ENCODE assay signal across 12 mouse cellular contexts in genomic region chr9:65175939-65176871, GRCm38 (mm10). TPM values are rescaled to one million over a fixed set of nuclear protein-coding genes. Genes with fewer than 3 reads are reported as not detected.
DNase-seq lines count a peak whose midpoint lies in the region; ATAC-seq and TF ChIP-seq lines count a peak whose summit lies in the region.
"Had no signal": no experiment of that assay in that cellular context is flagged by ENCODE, and none has a peak within 500 bp of the region (broad histone marks: within the 10 kb centered on the region; RNA-seq: fewer than 3 reads in every experiment).

No protein-coding gene starts in this region.

- ATAC-seq in embryonic facial prominence, embryonic 14.5 days (ENCODE audit: low read depth): 0 out of 2 replicates have a peak, but pooled peaks have one; percentile 19
- no peak for ATAC-seq in erythroblast, adult 5-6 weeks (replicated peaks; ENCODE audit: low FRiP score, poor library complexity, severe bottlenecking)

- intact Hi-C loops in left cerebral cortex, adult 2 months (cut with DNase I): no loop called here

- no peak for DNase-seq in left cerebral cortex, adult 2 months (ENCODE audit: extremely low spot score in 1 of 2, low spot score in 2 of 2)
- DNase-seq in left cerebral cortex, adult 9 months (ENCODE audit: low spot score in 2 of 2): no peak
- peak; percentile 43 for DNase-seq in embryonic facial prominence, embryonic 14.5 days (ENCODE audit: low spot score)
- peak; percentile 60 for DNase-seq in limb, embryonic 10.5 days (ENCODE audit: low spot score)
- DNase-seq in retina, postnatal 1 day: peak; percentile 55
- DNase-seq in liver: no peak
- no peak for DNase-seq in urinary bladder, postnatal 4 days (ENCODE audit: low spot score in 2 of 2)
- DNase-seq: adrenal gland, postnatal 10 days; kidney, adult 11 months had no signal

- no peak overlapping the region for H3K4me3 ChIP-seq in left cerebral cortex, adult 2 months
- no peak overlapping the region for H3K4me3 ChIP-seq in embryonic facial prominence, embryonic 14.5 days (ENCODE audit: low read depth, low read length)
- H3K4me3 ChIP-seq in limb, embryonic 10.5 days: peak overlapping the region; percentile 1; the same call in 1 of the 2 replicates

- H3K4me2 ChIP-seq in embryonic facial prominence, embryonic 14.5 days (ENCODE audit: low read depth, low read length): peak overlapping the region; percentile 12; the same call in 1 of the 2 replicates

- WGBS in embryonic facial prominence, embryonic 14.5 days: 36% methylated on average over 9 of the region's 9 CpGs
- 27% methylated on average over 9 of the region's 9 CpGs for WGBS in limb, embryonic 10.5 days

- peak; percentile 13; the same call in 1 of the 2 replicates for TF ChIP-seq CTCF in left cerebral cortex, adult 2 months (IDR thresholded peaks at IDR 0.05)

- H3K9ac ChIP-seq in embryonic facial prominence, embryonic 14.5 days (ENCODE audit: low read depth, low read length): no peak overlapping the region; the same call in 1 of the 2 replicates

- no peaks in the 10 kb centered on the region for H3K36me3 ChIP-seq in embryonic facial prominence, embryonic 14.5 days (ENCODE audit: control insufficient read depth, insufficient read depth, low read length)
- peaks cover 81% of the 10 kb centered on the region for H3K36me3 ChIP-seq in limb, embryonic 10.5 days

- H3K9me3 ChIP-seq in embryonic facial prominence, embryonic 14.5 days (ENCODE audit: control insufficient read depth, low read length): no peaks in the 10 kb centered on the region
- no peaks in the 10 kb centered on the region for H3K9me3 ChIP-seq in limb, embryonic 10.5 days (replicated peaks)

- H3K27ac ChIP-seq in left cerebral cortex, adult 2 months: no peak overlapping the region
- H3K27ac ChIP-seq in embryonic facial prominence, embryonic 14.5 days (replicated peaks; ENCODE audit: low read depth, low read length): peak overlapping the region; percentile 52; the same call in 1 of the 2 replicates
- peak overlapping the region; percentile 88 for H3K27ac ChIP-seq in limb, embryonic 10.5 days

- H3K4me1 ChIP-seq in embryonic facial prominence, embryonic 14.5 days (ENCODE audit: control insufficient read depth, insufficient read depth, low read length): peaks cover 22% of the 10 kb centered on the region
- H3K4me1 ChIP-seq in limb, embryonic 10.5 days: peaks cover 96% of the 10 kb centered on the region

- no peaks in the 10 kb centered on the region for H3K27me3 ChIP-seq in embryonic facial prominence, embryonic 14.5 days (replicated peaks; ENCODE audit: control insufficient read depth, insufficient read depth, low read length)
- no peaks in the 10 kb centered on the region for H3K27me3 ChIP-seq in limb, embryonic 10.5 days (ENCODE audit: low read depth, poor library complexity, severe bottlenecking)

RNA-seq across cellular contexts. Expression of gene Parp16, which starts 18.9 kb away (rescaled TPM):
- 1 to 10 TPM; 3.6 to 4.0 TPM for total RNA-seq in left cerebral cortex, adult 2 months (2021)
- 6.9 and 7.2 TPM in 2 replicates for polyA plus RNA-seq in embryonic facial prominence, embryonic 14.5 days (2014; fragmentation: Nextera tagmentation; extraction: Ambion mirVana)
- 8.7 and 9.0 TPM in 2 replicates for polyA plus RNA-seq in limb, embryonic 10.5 days (2016; fragmentation: Nextera tagmentation; extraction: Ambion mirVana)
- 10.2 and 13.2 TPM in 2 replicates for total RNA-seq in erythroblast, adult 5-6 weeks (2015; ENCODE audit: low replicate concordance)
- total RNA-seq in erythroblast, adult 5-6 weeks (2017; ENCODE audit: low replicate concordance): 14.5 and 15.3 TPM in 2 replicates

RNA-seq across cellular contexts. Expression of gene Igdcc3, which starts 35.2 kb away (rescaled TPM):
- 1 to 10 TPM; 2.0 to 2.5 TPM for total RNA-seq in left cerebral cortex, adult 2 months (2021)
- polyA plus RNA-seq in embryonic facial prominence, embryonic 14.5 days (2014; fragmentation: Nextera tagmentation; extraction: Ambion mirVana): 1.1 and 1.4 TPM in 2 replicates
- 230 and 420 TPM in 2 replicates for polyA plus RNA-seq in limb, embryonic 10.5 days (2016; fragmentation: Nextera tagmentation; extraction: Ambion mirVana)
- total RNA-seq in erythroblast, adult 5-6 weeks (2015; ENCODE audit: low replicate concordance): not detected in 2 replicates
- total RNA-seq in erythroblast, adult 5-6 weeks (2017; ENCODE audit: low replicate concordance): not detected in 2 replicates
- total RNA-seq: granulocyte monocyte progenitor cell, adult 5-6 weeks; megakaryocyte-erythroid progenitor cell, adult 5-6 weeks had no signal

Comparison
In these comparisons a context has a peak if more than half of its experiments do, and no peak if none do; other contexts are left out.
1. DNase-seq: peak in embryonic facial prominence, embryonic 14.5 days (single experiment), limb, embryonic 10.5 days (single experiment) and retina, postnatal 1 day (single experiment); none in left cerebral cortex, adult 2 months (0 of 2), left cerebral cortex, adult 9 months (0 of 2), liver (single experiment) and urinary bladder, postnatal 4 days (0 of 2).